Mouse (Mus musculus) ES-E14 (cell line): ENCODE results near the gene Canx.

Source experiments
- HCFC1 ChIP-seq: IDR thresholded peaks from 2 replicates; pipeline ENCODE4 v1.6.1; 2012; ENCODE audit warnings: low read length, inconsistent platforms, borderline replicate concordance; ENCODE audit not compliant: insufficient read depth
- ZC3H11A ChIP-seq: IDR thresholded peaks from 2 replicates; pipeline ENCODE4 v1.6.1; 2012; ENCODE audit warnings: low read depth, mild to moderate bottlenecking, inconsistent platforms, low read length, borderline replicate concordance
- ZNF384 ChIP-seq: IDR thresholded peaks from 2 replicates; pipeline ENCODE4 v1.6.1; 2012; ENCODE audit warnings: low read depth, low read length, inconsistent platforms

GRCm38 (mm10) chr11:50262020-50262419 is 63.5 kb downstream of the Canx start:
- TF ChIP-seq HCFC1, result no peak
- no peak for TF ChIP-seq ZNF384
- no peak for TF ChIP-seq ZC3H11A
